ENCODE assay signal across 15 mouse cellular contexts in the genomic region with DNA sequence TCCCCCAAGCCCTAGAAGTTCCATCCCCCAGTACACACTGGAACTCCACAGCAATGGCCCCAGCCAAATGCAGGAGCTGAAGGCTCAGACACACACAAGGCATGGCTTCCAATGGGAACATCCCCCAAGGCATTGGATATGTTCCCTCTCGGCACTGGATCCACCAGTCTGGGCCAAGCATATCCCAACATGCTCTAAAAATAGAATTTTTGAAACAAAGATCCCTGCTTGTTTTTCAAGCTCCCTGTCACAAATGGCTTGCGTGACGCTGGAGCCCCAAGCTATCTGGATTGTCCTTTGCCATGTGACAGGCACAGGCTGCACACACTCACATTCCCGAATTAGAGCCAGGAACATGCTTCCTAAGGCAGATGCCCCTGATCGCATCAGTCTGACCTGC.
DNase-seq lines count a peak whose midpoint lies in the region; ATAC-seq and TF ChIP-seq lines count a peak whose summit lies in the region.
"Had no signal": no experiment of that assay in that cellular context is flagged by ENCODE, and none has a peak within 500 bp of the region (broad histone marks: within the 10 kb centered on the region; RNA-seq: fewer than 3 reads in every experiment).

No protein-coding gene starts in this region.

- no peak for TF ChIP-seq CTCF in lung, adult 2 months (IDR thresholded peaks at IDR 0.05; ENCODE audit: insufficient read depth, low read length)

- no peak overlapping the region for H3K27ac ChIP-seq in lung, embryonic 16.5 days (ENCODE audit: low read length)
- H3K27ac ChIP-seq in heart, embryonic 14.5 days (replicated peaks in 1 of 2; ENCODE audit: control insufficient read depth in 1 of 2, insufficient read depth in 1 of 2, low read depth in 2 of 2, low read length in 2 of 2), result peak overlapping the region; percentile 60 to 61
- H3K27ac ChIP-seq in forebrain, embryonic 14.5 days (ENCODE audit: low read depth, low read length), result no peak overlapping the region
- H3K27ac ChIP-seq: hindbrain, embryonic 12.5 days; limb, embryonic 10.5 days; midbrain, embryonic 12.5 days; stomach, embryonic 15.5 days had no signal

- ATAC-seq in lung, embryonic 16.5 days (ENCODE audit: low read depth), result peak; percentile 59
- ATAC-seq in heart, embryonic 14.5 days (ENCODE audit: insufficient number of reproducible peaks, insufficient read depth, low FRiP score, low read depth), result no peak
- ATAC-seq in forebrain, embryonic 14.5 days, result no peak
- ATAC-seq: liver, postnatal 0 days had no signal

- no peak overlapping the region for H3K4me2 ChIP-seq in lung, embryonic 16.5 days (ENCODE audit: low read depth, low read length)
- H3K4me2 ChIP-seq in heart, embryonic 14.5 days (ENCODE audit: low read length), result no peak overlapping the region
- H3K4me2 ChIP-seq in forebrain, embryonic 14.5 days (ENCODE audit: low read length), result no peak overlapping the region
- H3K4me2 ChIP-seq: hindbrain, embryonic 12.5 days; midbrain, embryonic 12.5 days; stomach, embryonic 15.5 days had no signal

- 79% methylated on average over 5 of the region's 5 CpGs for WGBS in lung, embryonic 16.5 days
- WGBS in lung, adult 2 months, result 75% methylated on average over 5 of the region's 5 CpGs
- 33% methylated on average over 5 of the region's 5 CpGs for WGBS in heart, embryonic 14.5 days
- 95% methylated on average over 5 of the region's 5 CpGs for WGBS in forebrain, embryonic 14.5 days

- H3K27me3 ChIP-seq in lung, embryonic 16.5 days (ENCODE audit: control insufficient read depth, insufficient read depth, low read depth, low read length), result no peaks in the 10 kb centered on the region
- no peaks in the 10 kb centered on the region for H3K27me3 ChIP-seq in heart, embryonic 14.5 days (ENCODE audit: control insufficient read depth, insufficient read depth, low read length)
- no peaks in the 10 kb centered on the region for H3K27me3 ChIP-seq in forebrain, embryonic 14.5 days (replicated peaks; ENCODE audit: control insufficient read depth, insufficient read depth, low read length)
- H3K27me3 ChIP-seq: hindbrain, embryonic 12.5 days; midbrain, embryonic 12.5 days; stomach, embryonic 15.5 days had no signal

- H3K4me3 ChIP-seq in lung, embryonic 16.5 days (ENCODE audit: low read length), result no peak overlapping the region
- no peak overlapping the region for H3K4me3 ChIP-seq in lung, adult 2 months (replicated peaks; ENCODE audit: extremely low read depth, low read depth, low read length)
- H3K4me3 ChIP-seq in heart, embryonic 14.5 days (ENCODE audit: control insufficient read depth in 1 of 2, insufficient read depth in 1 of 2, low read depth in 1 of 2, low read length in 2 of 2), result no peak overlapping the region
- H3K4me3 ChIP-seq in forebrain, embryonic 14.5 days (ENCODE audit: low read depth, low read length), result no peak overlapping the region
- H3K4me3 ChIP-seq: erythroblast, embryonic 14.5 days; hindbrain, embryonic 12.5 days; limb, embryonic 10.5 days; midbrain, embryonic 12.5 days; stomach, embryonic 15.5 days had no signal

- DNase-seq in adrenal gland, postnatal 10 days, result peak; percentile 16
- no peak for DNase-seq in adrenal gland, adult 8-10 months
- DNase-seq in lung, adult 2 months, result no peak
- peak; percentile 34 to 83 for DNase-seq in layer of hippocampus, postnatal 14 days (ENCODE audit: low spot score in 2 of 2)
- DNase-seq in spleen, postnatal 36 days (ENCODE audit: low spot score in 2 of 2), result no peak
- DNase-seq in forebrain, embryonic 14.5 days (ENCODE audit: low spot score), result no peak
- DNase-seq: kidney, adult 9 months; liver, postnatal 0 days had no signal

- H3K4me1 ChIP-seq in lung, embryonic 16.5 days (replicated peaks; ENCODE audit: control insufficient read depth, insufficient read depth, low read length), result peaks cover 16% of the 10 kb centered on the region
- no peaks in the 10 kb centered on the region for H3K4me1 ChIP-seq in lung, adult 2 months (ENCODE audit: control insufficient read depth, insufficient read depth, low read length)
- H3K4me1 ChIP-seq in heart, embryonic 14.5 days (ENCODE audit: control insufficient read depth in 2 of 2, insufficient read depth in 2 of 2, low read length in 2 of 2), result peaks cover 14 to 18% of the 10 kb centered on the region in 2 experiments
- H3K4me1 ChIP-seq in forebrain, embryonic 14.5 days (ENCODE audit: control insufficient read depth, insufficient read depth, low read length), result no peaks in the 10 kb centered on the region
- H3K4me1 ChIP-seq: limb, embryonic 10.5 days; midbrain, embryonic 12.5 days had no signal

- H3K9ac ChIP-seq in lung, embryonic 16.5 days (ENCODE audit: low read length), result no peak overlapping the region
- H3K9ac ChIP-seq in heart, embryonic 14.5 days (ENCODE audit: low read length), result no peak overlapping the region
- no peak overlapping the region for H3K9ac ChIP-seq in forebrain, embryonic 14.5 days (ENCODE audit: low read length)
- H3K9ac ChIP-seq: hindbrain, embryonic 12.5 days; liver, postnatal 0 days; midbrain, embryonic 12.5 days; stomach, embryonic 15.5 days had no signal

- H3K9me3 ChIP-seq in lung, embryonic 16.5 days (ENCODE audit: control insufficient read depth, low read length), result no peaks in the 10 kb centered on the region
- H3K9me3 ChIP-seq in heart, embryonic 14.5 days (ENCODE audit: control insufficient read depth, low read length), result no peaks in the 10 kb centered on the region
- H3K9me3 ChIP-seq in forebrain, embryonic 14.5 days (replicated peaks; ENCODE audit: control insufficient read depth, low read length), result no peaks in the 10 kb centered on the region
- H3K9me3 ChIP-seq: hindbrain, embryonic 12.5 days; limb, embryonic 10.5 days; midbrain, embryonic 12.5 days; stomach, embryonic 15.5 days had no signal

- no peaks in the 10 kb centered on the region for H3K36me3 ChIP-seq in lung, embryonic 16.5 days (ENCODE audit: control insufficient read depth, insufficient read depth, low read length)
- peaks cover 75% of the 10 kb centered on the region for H3K36me3 ChIP-seq in heart, embryonic 14.5 days (ENCODE audit: control insufficient read depth, insufficient read depth, low read length)
- H3K36me3 ChIP-seq in forebrain, embryonic 14.5 days (ENCODE audit: control insufficient read depth, insufficient read depth, low read length), result no peaks in the 10 kb centered on the region
- H3K36me3 ChIP-seq: hindbrain, embryonic 12.5 days; stomach, embryonic 15.5 days had no signal

- TF ChIP-seq POLR2A in lung, adult 2 months (IDR thresholded peaks at IDR 0.05; ENCODE audit: borderline replicate concordance, extremely low read depth, low read depth, low read length), result no peak

Comparison
In these comparisons a context has a peak if more than half of its experiments do, and no peak if none do; other contexts are left out.
1. DNase-seq: peak in adrenal gland, postnatal 10 days (single experiment) and layer of hippocampus, postnatal 14 days (2 of 2); none in adrenal gland, adult 8-10 months (single experiment), lung, adult 2 months (single experiment), spleen, postnatal 36 days (0 of 2) and forebrain, embryonic 14.5 days (single experiment).
2. H3K27ac ChIP-seq: peak in heart, embryonic 14.5 days (2 of 2); none in lung, embryonic 16.5 days (single experiment) and forebrain, embryonic 14.5 days (single experiment).